Mouse (Mus musculus) lung, adult 2 months (tissue): ENCODE data around the gene Gm37419.

ENCODE experiments used
- CTCF ChIP-seq: fragments of 200-500 bp; IDR thresholded peaks from 2 replicates; pipeline ENCODE4 v1.5.1; 2011; ENCODE audit warnings: mild to moderate bottlenecking, low read length, control low read depth; ENCODE audit not compliant: insufficient read depth
- POLR2A ChIP-seq: fragments of 200-500 bp; IDR thresholded peaks from 2 replicates; pipeline ENCODE4 v1.6.1; 2011; ENCODE audit warnings: low read depth, mild to moderate bottlenecking, control low read depth, low read length, borderline replicate concordance; ENCODE audit errors: extremely low read depth

- TF ChIP-seq CTCF: no peak
- no peak for TF ChIP-seq POLR2A
Observed at GRCm38 (mm10) chr16:23990161-23990970, 2.1 kb downstream of the Gm37419 start.
